Mouse (Mus musculus) heart, postnatal 4 days (tissue): ENCODE measurements at regions not wholly inside any gene's neighbourhood (a gene's known extent, or its start where the extent isn't known, plus 50 kb on each side); places are given as distances from the start of the nearest gene placed in this dataset.

ENCODE experiments used
- DNase-seq: peaks from one replicate; pipeline ENCODE4 v3.0.0; 2021

DNA sequence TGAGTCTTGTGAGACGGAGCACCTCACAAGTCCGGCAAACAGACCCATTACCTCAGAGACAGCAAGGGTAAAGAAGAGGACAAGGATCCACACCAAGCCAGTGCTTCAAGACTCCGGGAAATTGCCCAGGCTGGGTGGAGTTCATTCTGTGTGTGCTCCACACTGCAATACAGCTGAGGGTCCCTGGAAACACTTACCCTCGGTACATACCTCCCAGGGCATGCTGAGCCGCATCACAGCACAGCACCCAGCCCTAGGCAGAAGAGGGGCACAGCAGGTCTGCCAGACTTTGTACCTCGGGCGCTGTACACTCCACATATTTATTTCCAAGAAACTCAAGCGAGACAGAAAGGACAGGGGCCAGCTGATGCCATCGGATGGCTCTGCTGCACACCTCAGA is 54.5 kb upstream of the Cmc1 start:
- DNase-seq, result no peak

DNA sequence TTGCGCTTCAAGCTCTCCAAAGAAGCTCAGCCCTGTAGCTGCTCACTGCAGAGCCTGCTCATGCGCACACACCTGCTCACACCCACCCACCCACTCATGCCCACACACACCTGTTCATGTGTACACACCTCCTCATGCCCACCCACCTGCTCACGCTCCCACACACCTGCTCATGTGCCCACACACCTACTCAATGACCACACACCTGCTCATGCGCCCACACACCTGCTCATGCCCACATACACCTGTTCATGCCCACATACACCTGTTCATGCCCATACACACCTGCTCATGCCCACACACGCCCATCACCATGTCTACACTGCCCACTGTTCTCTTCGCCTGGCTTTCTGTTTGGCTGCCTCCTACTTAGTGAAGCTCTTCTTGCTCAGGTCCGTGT is 56.5 kb upstream of the Cmc1 start:
- DNase-seq, result no peak

DNA sequence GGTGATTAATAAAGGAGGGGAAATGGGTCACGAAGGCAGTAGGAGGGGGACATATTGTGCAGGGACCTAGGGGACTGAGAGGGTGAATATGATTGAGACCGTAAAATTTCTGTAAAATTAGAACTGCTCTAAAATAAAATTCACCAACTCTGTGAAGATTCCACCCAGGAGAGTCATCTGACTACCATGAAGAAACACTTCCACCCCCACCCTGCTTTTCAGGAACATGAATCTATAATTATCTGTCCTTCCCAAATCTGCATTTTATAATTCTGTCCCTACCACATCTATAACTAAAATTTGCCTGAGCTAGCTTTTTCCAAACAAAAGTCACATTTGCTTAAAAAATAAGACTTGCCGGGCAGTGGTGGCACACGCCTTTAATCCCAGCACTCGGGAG is 69.7 kb upstream of the Cmc1 start:
- no peak for DNase-seq

DNA sequence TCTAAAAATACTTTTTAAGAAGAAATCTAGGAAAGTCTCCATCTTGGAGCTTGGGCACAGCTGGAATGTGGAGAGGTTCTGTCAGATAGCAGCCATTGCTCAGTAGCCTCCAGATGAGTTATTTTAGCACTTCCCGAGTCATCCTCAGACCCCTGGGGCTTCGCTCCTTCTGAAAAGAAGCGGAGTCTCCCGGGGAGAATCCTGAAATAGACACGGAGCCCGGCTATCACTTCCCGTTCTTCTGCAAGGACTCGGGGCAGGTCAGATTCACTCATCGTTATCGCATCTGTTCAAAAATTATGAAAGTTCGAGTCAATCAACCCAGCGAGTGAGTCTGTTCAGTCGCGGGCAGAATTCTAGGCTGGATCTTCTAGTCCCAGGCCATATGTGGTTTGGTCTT is 71.2 kb upstream of the Cmc1 start:
- no peak for DNase-seq

DNA sequence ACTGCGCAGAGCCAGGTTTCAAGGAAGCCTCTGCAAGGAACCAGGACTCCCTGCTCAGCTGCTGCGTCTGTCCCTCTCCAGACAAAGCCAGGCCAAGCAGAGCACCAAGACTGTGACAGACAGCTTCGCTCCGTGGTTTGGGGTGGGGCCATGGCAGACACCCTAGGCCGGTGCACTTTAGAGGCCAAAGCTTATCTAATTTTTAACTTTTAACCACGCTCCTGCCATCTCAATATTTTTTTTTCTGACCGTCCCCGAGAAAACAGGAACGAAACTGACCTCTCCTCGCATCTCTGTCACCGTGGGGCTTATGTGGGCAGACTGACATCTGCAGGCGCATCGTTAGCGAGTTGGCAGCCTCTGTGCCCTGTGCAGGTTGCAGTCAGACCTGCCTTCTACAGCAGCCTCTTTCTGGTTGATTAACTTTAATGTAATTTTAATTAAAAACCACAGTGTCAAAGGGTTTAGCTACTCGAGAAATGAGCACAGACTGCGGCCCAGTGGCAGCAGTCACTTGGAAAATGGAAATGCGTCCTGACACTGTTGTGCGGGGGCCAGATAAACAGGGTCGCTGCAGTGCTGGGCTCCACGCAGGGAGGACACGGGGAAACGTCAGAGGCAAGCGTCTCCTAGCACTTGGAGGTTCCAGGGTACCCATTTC is 77.6 kb upstream of the Cmc1 start:
- no peak for DNase-seq

DNA sequence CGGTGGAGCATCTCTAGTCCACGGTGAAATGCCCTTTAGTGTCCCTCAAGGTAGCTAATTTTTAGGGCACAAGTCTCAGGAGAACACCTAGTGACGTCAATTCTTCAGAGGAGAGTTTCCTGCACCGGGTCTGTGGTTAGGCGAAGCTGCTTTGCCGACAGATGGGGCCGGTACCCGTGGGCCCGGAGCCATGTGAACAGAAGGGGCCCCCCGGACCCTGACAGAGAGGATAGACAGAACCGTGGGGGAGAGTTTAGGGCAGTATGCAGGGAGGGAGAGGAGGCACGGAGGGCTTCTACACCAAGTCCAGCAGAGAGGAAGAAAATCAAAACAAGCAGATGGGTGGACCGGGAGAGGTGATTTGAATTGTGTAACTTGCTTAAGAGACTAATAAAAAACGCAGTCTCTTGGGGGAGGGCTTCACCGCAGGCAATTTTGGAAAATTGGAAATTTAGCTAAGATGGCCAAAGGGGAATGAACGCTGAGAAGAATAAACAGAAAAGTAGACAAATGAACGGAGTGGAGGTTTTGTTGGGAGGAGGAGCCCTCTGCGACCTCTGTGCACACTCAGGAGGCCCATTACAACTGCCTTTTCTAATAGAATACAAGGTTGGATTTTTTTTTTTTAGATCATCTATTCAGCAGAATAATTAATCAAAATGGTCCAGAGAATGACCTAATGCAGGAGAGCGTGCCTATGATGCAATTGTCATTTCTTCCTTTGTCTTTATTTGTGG is 78.9 kb upstream of the Cmc1 start:
- no peak for DNase-seq

DNA sequence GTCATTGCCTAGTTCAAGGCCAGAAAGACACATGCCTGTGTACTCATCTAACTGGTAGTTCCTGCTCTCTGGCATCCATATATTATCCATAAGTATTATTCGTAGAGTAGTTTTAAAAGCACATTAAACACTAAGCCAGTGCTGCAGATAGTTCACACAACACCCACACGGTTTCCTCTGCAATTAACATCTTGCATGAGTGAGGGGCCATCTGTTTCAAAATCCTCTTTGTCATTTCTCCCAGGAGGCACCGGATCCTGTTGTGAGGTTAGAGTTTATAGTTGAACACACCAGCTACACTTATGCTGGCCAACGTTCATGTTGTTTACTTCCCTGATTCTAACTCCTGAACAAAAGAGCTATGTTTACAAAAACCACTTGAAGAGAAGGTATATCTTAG is 90.7 kb upstream of the Cmc1 start:
- no peak for DNase-seq

DNA sequence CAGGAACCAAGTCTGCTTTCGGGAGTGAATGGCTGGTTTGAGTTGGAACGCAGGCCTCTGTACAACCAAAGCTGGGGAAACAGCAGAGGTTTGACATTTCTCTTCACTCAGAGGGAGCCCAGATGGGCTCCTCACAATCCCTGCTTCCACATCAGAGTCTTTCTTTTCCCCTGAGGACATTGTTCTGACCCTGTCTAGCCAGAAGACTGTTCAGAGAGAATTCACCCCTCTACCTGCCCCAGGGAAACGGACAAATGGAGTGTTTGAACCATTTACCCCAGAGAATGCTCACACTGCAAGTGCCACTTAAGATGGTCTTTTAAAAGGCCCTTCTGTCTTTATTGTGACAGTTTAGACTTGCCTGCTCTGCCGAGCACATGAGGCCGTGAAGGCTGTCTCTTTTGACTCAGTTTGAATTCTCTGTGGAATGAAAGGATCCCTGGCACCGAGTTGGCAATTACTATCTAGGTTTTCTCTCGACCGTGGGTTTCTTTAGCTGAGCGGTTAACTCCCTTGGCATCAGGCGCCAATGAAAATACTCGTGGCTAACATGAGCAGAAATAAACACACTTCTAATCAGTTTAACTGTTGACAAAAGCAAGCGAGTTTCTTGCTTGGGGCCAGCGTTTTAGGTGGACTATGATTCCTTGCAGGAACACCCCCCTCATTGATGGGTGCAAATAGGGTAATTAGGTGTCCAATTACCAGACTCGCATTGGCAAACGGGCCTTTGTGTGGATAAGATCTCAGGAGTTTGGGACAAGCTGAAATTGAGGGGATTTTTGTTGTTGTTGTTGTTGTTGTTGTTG is 97.0 kb upstream of the Cmc1 start:
- DNase-seq, result no peak

DNA sequence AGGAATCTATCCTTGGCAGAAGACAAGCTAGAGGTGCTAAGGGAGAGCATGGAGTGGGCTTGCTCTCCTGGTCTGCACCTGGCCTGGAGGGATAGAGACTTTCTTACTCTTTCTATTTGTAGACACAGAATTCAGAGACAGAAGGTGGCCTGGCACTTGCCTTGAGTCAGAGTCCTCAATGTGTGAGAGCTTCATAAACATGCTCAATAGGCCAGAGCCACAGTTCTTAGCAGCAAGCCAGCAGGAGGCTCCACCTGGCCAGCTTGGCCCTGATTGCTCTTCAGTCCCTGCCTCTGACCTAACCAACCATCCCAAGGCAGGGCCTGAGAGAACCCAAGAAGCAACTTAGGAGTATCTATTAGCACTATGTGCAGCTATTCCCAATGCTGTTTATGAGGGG is 103.9 kb upstream of the Cmc1 start:
- no peak for DNase-seq

DNA sequence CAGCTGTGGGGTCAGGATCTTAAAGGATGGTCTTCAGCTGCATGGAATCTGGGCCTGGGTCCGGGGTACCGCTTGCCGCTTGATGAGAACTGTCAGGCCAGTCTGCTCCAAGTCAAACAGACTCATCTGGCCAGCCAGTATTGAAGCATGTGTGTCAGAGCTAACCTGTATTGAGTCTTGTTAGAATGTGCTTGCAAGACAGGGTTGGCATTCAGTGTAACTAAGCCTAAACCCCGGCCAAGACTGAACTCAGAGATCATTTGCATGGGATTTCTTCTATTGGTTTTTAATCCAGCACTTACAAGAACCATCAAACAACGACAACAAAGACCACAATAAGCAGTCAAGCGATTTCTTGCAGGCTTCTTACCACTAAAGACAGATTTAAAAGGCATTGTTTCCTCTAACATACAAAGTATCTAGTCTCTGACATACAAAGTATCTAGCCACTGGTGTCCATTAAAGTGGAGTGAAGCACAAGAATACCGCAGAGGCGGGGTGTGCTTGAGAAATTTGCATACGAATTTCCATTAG is 105.3 kb upstream of the Cmc1 start:
- no peak for DNase-seq

DNA sequence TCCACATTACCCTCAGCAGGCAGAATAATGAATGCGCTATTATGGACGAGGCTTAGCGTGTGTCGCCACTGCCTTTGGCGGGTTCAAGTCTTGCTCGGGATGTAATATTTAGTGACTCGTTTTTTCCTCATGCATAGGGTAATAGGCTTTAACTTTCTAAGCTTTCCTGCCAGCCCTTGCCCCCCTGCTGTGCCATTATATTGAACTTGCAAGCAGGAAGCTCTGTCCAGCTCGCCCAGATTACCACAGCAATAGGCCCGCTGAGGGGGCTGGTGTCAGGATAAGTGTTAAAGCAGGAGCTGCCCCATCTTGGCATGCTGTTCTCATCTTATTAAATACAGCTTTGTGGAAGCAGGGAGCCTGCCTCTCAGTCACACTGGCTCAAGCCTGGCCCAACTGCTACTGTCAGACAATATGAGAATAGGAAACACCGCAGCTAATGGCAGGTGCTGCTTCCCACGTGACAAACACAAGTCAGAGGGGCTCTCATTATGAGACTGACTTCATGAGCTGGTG is 105.8 kb upstream of the Cmc1 start:
- no peak for DNase-seq

DNA sequence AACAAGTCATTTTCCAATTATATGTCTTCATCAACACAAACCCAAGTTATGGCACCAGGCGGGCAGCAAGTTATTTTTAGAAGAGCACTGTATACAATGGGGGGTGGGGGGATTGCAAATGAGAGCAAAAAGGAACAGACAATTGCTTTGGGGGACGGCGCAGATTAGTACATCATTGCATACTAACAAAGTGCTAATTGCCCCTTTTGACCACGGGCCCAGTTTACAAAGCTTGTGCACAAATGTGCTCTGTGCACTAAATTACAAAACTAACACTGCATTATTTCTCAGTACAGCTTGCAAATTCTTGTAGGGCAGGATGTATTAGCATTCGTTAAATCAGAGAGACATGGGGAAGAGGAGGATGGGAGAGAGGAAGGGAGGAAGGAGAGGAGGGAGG is 116.3 kb upstream of the Cmc1 start:
- DNase-seq, result no peak

DNA sequence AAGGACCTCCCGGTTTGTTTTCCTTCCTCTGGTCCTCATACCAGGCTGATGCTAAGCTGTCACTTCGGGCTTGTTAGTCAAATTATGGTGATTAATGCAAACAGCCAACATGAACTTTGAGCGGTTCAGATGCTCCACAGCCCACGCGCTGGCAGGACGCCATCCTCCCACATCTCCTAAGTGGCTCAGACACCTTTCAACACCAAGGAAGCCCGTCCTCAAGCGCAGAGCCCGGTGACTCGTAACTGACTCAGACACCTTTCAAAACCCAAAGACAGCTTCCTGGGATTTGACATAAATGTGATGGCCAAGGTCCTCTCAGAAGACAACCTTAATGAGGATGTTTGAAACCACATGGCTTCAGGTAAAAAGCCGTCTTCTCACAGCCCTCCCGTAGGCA is 121.7 kb upstream of the Cmc1 start:
- peak; percentile 27 for DNase-seq

DNA sequence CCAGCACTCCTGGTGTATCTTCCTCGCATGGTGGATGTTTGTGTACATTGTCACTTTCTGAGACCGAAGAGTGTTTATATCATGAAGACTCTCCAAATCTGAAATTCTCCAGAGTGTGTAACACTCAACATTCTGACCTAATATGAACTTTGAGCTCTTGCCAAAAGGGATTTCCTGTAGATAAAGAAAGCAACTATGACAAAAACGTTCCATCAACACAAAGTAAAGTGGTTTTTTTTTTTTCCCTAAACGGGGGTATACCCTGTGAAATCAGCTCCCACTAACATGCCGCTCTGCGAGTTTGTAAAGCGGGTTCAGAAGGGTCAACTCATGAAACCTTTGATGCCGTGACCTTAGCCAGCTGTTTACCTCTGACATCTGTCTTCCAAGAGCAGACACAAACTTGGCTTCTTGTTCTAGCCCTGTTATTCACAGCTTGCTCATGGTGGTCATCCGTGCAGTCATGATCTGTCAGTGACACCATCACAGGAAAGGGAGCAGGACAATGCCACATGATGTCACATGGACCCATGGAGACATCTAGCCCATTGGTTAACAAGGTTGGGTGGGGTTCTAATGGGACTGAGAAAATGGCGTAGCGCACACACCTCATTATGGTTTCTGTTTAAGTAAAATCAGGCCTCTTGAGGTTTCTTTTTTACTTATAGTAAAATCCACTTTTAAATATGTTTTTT is 122.9 kb upstream of the Cmc1 start:
- no peak for DNase-seq

DNA sequence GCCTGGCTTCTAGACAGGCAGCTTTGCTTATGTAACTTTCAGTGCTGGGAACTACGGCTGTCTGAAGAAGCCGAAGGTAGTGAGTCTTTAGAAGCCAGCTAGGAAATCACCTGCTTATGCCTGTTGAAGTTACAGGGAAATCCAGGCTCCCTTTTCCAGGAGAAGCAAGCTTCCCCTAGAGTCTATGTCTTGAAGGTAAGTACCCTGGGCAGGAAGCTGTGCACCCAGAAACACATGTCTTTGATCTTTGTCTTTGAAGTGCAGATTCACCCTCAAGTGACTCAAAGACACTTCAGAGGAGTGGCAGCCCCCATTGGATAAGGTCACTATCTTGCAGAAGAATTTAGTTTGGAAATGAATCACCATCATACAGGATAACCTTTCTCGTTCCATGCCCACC is 135.5 kb upstream of the Cmc1 start:
- DNase-seq, result no peak

DNA sequence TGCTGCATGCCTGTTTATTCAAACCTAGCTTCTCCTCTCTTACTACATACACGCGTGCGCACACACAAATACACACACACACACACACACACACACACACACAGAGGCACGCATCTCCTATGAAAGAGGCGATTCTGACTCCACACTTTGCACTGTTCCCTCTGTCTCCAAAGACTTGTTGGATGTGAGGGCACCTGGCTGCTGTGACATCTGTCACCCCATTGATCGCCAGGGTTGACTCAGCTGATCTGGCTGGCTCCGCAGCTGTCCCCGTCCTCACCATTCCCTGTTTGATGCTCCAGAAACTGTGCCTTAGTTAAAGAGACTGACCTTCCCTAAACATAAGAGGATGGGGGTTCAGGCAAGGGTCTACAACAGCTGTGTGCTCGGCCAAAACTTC is 137.6 kb upstream of the Cmc1 start:
- no peak for DNase-seq

DNA sequence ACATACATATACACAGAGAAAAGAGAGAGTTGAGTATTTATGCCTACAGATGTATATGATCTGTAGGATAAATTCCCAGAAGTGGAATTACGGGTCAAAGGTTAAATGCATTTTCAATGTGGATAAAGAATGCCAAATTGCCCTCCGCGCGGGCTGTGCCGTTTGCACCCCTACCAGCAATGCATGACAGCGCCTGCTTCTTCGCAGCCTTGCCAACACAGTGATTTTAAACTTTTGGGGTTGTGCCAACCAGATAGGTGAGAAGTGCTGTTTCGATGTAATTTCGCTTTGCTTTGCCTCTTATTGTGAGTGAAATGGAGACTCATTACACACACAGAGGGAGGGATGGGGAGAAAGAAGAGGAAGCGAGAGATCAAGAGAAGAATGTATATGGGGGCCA is 142.9 kb upstream of the Cmc1 start:
- DNase-seq, result no peak

DNA sequence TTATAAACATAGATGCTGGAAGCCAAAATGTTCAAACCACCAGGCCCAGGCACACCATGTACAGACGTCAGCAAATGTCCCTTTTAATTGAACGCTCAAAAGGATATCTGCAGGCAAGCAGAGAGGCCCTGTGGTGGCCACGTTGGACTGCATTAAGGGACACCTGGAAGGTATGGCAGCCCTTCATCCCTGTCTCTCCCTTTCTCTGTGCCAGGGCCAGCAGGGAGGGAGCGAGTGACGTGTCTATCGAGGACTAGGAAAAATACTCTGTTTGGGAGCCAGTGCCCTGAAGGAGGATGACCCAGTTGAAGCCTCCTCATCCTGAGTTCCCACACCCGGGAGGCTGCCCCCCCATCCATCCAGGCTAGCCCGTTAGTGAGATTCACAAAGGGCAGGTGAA is 144.0 kb upstream of the Cmc1 start:
- no peak for DNase-seq

DNA sequence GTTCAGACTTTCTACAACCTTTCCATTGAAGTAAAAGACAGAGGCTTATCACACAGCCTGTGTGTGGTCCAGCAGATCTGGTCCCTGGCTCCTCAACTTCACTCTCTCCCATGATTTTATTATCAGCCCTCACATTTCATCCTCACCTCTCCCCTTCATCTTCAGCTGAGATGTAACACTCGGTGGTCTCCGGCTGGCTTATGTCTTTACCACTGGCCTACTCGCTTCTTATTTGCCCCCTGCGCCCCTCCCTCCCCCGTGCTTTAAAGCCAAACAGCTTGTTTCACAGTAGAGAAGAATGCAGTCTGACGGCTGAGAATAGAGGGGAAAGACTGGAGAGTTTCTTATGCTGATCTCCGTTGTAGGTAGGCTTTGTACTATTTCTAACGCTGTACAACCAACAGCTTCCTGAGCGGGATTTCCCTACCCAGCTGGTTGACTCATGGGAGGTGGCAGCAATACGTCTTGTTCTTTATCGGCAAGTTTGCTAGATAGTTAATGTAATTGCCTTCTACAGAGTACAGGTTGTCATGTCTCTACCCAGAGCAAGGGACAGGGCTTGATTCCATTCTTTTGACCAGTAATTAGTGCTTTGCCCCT is 152.9 kb upstream of the Cmc1 start:
- DNase-seq, result no peak

DNA sequence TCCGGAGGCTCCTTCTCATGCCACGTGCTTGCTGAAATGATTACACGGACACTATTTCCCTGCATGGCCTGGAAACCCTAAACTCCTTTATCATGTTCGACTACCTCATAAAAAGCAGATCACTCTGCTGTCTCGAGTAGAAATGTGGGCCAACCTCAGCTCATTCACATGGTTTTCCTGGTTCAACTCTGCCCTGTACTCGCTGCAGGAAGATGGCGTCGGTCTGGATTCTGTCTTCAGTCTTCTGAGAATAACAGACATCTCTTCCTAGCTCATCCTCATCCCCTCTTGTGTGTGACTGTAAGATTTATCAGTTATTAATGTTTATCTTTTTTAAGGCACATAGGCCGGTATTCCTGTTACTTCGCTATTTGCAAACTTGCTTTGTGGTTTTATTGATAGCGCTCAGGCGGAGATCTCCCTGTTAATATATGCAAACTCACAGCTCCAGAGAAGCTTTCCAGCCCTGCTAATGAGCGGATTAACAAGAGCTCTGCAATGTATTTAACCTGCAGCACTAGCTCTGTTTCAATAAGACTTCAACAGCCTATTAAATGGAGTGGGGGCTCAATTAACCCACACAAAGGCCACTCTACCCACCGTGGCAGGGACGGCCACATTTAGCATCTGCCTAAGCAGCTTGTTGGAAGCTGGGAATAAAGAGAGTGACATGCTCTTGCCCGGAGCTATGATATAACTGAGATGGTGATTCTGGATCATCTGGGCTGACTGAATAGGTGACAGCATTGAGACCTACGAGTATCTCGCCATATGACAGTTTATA is 159.5 kb upstream of the Eomes start:
- DNase-seq, result no peak

DNA sequence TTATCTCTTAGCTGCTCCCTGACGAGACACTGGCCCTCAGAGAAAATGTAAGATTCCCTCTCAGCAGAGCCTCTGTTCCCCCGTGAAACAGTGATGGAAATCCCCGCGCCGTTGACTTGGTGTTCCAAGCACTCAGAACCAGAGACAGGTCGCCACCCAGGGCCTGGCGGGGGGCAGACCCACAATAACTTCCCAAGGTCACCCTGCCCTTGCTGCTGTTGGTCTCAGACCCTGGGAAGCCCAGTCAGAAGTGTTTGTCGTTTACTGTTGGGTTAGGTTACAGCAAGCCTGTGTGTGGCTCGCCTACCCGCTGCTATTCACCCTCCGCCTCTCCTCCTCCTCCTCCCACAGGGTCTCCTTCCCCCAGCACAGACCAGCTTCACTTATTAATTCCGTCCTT is 154.2 kb upstream of the Eomes start:
- DNase-seq, result no peak
